Mouse (Mus musculus): Measurements from ENCODE around the gene Slc43a2.
A peak's percentile ranks its signal among the peaks of the same experiment; 100 is the strongest.

Gene Slc43a2

DNA sequence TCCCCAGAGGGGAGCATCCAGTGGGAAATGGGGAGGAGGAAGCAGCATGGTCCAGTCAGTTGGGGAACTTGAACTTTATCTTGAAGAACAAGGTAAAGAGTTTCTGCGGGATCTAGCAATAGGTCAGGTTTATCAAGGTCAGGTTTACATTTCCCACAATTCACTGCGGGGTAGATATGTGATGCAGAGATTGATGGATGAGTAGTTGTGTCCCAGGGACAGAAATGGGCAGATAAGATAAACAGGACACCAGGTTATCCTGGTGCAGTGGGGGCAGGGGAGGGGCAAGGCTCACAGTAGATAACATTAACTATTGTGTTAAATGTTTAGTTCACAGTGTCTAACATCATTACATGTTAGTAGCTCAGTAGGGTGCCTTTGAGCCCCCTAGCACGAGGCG lies 1.7 kb upstream of the Slc43a2 start:
- no peak for DNase-seq (ENCODE audit: low read depth, low spot score)

DNA sequence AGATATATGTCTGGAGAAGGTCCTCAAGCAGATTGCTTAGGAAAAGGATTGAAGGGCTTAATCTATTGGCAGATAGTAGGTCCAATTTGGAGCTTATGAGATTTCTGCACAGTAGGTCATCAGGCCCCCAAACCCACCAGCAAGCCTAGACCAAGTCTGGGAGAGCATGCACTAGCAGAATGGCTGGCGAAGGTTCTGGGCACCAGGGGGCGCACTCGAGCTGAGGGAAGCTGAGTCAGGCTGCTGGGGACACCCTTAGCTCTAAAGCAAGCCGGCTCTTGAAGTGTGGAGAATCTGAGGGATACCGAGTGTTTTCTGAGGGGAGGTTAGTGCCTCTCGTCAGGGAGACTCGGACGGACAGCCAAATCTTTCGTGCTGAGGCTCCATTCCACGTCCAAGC lies 1.2 kb upstream of the Slc43a2 start:
- peak; percentile 95 for DNase-seq (ENCODE audit: low read depth, low spot score)

DNA sequence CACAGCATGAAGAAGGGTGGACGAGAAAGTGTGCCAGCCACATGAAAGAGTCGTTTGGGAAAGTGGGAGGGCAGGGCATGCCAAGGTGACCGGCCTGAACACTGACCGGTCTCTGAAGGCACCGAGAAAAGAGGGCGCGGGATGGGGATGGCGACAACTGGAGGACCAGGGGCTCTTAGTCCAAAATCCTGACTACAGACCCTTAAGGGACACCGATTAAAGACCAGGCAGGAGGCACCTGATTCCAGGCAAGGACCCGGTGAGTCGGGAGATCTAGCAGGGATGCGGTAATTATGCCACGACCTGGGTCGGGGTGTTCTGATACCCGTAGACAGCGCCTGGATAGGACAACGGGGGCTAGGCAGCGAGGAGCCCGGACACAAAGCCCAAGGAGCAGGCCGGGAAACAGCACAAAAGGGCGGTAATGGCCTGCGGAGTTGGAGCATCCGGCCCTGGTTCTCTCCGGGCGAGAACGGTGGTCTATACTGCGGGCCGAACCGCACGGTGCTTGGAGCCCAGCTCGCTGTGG lies 585 bp upstream of the Slc43a2 start:
- DNase-seq (ENCODE audit: low read depth, low spot score), result peak; percentile 52

DNA sequence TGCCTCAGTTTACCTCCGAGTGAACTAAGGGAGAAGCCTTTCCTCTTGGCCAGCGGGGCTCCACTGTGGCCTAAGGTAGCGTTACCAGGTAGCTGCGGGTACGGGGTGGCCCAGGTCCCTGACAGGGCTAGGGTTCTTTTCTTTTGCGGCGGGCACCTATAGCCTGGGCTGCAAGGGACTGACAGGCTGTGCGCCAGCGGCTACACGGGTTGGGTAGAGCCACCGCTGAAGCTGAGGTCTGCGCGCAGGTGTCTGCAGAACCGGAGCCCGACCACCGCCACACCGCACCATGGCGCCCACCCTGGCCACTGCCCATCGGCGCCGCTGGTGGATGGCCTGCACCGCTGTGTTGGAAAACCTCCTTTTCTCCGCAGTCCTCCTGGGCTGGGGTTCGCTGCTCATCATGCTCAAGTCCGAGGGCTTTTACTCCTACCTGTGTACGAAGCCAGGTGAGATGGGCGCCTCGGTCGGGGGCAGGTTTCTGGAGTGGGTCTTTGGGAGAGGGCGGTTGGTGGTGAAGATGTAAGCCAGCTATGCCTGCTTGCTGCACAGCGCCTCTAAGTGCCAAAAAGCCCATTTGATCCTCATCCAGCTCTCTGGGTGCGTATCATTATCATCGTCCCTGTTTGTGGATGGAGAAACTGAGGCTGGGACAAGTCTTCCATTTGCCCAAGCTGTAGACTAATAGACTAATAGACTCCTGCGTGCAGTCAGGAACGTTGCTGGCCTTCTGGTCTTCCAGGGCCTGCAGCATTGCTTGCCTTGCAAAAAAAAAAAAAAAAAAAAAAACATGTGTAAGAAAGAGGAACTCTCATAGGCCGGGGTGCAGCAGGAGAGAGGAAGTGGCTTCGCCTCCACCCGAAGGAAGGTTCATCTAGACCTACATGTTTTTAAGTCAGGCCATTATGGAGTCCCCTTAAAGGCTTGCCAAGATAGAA lies 1.1 kb downstream of the Slc43a2 start:
- peak; percentile 81 for DNase-seq (ENCODE audit: low read depth, low spot score)

DNA sequence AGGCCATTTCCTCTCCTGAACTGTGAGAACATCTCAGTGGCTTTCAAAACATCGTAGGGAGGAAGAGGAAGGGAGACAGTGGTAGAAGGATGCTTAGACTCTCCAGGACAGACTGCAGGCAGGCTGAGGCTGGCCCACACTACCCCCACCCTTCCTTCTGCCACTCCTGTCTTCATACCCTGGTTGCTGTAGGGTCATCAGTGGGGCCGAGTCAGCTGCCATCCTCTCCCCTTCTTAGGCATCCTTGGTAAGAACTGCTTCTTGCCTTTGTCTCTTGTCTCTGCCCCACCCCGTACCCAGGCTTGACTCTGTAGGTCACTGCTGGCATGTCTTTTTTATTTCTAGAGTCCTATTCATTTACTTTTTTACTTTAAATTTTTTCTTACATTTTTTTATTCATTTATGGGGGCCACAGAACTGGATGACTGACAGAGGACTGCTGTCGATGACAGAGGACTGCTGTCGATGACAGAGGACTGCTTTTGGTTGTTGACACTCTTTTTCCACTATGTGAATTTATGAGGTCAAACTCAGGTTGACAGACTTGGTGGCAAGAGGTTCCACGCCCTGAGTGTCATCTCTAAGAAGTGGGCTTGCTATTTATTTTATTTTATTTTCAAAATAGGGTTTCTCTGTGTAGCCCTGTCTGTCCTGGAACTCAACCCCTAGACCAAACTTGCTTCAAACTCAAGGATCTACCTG lies 2.0 kb downstream of the Slc43a2 start:
- peak; percentile 69 for DNase-seq (ENCODE audit: low read depth, low spot score)

DNA sequence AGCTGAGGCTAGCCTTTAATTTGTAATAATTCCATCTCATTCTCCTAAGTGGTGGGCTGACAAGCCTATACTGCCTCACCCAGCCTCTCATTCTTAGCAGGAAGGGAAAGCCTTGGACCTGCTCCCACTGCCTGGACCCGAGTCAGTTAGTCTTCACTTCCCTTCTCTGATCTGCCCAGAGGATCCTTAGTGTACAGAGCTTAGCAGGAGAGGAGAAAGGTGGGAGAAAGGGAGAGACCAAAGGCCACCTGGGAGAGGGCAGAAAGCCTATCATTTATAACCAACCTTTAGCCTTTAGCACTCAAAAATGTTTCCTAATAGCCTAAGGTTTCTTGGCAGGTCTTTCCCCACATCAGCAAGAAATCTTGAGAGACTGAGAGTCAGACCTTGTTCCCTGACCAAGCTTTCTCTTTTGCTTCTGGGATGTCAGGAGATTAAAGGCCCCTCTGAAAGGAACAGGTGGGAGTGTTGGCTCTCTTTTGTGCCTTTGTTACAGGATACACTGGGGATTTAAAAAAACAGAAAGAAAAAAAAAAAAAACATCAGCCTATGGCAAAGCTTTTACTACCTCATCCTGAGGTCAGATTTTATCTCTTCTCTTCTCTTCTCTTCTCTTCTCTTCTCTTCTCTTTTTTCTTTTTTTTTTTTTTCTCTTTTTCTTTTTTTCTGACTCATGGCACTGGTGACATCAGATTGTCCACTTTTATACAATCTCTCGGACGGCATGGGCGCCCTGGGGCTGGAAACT lies 3.0 kb downstream of the Slc43a2 start:
- no peak for DNase-seq (ENCODE audit: low read depth, low spot score)

DNA sequence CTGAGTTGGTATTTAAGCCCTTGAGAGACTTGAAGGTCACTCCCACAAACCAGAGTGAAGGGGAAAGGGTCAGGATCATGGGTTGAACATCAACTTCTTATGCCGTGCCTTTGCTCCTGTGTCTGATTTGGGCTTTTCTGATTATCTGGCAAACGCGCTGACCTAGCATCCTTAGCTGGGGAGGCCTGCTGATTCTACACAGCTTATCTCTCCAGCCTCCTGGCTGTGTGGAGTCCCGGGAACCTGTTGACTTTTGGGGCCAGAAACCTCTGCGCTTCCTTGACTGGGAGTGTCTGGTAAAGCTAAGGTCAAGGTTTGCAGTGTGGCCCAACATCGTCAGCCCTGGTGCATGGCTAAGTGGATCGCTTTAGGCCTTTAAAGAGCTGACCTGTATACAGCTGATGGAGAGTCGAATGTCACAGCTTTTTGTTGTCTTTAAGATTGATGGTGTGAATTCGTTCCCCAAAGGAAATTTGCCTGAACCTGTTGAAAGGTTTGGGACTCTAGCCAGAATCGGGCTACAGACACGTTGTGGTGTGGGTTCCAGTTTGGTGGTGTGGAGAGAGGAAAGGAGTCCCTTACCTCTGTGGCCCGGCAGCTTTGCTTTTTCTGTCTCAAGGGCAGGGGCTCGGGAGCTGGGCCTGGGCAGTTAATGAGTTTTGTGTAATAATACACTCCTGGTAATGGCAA lies 3.8 kb downstream of the Slc43a2 start:
- DNase-seq (ENCODE audit: low read depth, low spot score), result no peak

DNA sequence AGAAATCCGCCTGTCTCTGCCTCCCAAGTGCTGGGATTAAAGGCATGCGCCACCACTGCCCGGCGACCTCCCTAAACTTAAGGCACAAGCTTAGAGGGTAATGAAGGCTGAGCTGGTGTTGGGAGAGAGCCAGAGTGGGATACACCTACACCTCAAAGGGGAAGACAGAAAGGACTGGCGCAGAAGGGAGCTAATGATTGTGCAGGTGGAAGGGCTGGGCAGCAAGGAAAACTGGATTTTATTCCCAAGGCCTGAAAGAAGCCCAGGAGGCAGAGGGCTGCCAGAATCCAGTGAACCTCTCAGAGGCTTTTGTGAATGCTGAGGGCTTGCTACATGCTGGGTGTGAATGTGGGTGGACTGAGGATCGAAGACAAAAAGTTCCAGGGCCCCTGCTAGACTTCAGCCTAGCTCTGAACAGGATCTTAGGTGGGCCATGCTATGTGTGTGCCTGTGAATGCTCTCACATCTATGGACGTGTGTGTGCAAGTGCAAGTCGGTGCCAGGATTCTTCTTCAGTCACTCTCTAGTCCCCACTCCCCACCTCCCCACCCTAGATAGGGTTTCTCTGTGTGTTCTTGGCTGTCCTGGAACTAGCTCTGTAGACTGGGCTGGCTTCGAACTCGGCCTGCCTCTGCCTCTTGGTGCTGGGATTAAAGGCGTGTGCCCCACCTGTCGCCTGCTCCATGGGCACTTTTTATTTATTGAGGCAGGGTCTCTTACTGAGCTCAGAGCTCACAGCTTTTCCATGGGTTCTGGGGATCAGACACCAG lies 4.9 kb downstream of the Slc43a2 start:
- no peak for DNase-seq (ENCODE audit: low read depth, low spot score)

DNA sequence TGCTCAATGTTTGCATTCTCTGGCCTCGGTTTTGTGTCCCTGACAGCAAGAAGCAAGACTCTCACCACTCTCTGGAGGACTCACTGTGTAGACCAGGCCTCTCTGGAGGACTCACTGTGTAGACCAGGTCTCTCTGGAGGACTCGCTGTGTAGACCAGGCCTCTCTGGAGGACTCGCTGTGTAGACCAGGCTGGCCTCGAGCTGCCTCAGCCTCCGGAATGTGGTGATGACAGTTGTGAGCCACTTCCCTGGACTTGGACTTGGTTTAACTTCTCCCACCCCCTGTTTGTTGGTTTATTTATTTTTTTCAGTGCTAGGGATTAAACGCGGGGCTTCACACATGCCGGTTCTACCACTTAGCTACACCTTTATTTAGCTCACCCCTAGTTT lies 5.5 kb downstream of the Slc43a2 start:
- no peak for DNase-seq (ENCODE audit: low read depth, low spot score)

DNA sequence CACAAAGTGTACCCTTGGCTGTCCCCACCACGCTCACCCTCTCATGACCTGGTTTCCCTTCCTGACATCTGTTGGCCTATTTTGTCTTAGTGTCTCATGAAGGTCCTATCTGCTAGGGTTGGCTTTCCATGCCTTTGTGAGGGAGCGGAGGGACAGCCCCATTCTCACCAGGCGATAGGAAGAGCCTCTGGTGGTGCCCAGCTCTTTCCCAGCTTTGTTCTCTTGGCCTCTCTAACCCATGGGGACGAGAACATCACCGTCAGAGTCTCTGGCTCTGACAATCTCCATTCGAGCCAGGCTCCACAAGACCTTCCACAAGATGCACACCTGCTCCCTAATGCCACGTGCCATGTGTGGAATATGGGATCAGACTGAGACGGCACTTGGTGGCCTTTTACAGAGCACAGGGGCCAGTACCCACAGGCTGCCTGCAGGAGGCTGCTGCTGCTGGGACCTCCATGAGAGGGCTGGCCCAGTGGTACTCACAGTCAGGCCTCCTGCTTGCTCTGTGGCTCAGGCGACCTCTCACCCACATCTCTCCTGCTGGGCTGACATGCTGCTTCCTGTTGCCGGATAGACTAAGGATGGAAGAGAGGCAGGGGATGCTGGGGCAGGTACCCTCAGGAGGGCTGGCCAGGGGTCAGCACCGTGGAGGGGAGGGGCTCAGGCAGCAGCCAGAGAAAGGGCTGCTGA lies 6.1 kb downstream of the Slc43a2 start:
- DNase-seq (ENCODE audit: low read depth, low spot score), result peak; percentile 69

DNA sequence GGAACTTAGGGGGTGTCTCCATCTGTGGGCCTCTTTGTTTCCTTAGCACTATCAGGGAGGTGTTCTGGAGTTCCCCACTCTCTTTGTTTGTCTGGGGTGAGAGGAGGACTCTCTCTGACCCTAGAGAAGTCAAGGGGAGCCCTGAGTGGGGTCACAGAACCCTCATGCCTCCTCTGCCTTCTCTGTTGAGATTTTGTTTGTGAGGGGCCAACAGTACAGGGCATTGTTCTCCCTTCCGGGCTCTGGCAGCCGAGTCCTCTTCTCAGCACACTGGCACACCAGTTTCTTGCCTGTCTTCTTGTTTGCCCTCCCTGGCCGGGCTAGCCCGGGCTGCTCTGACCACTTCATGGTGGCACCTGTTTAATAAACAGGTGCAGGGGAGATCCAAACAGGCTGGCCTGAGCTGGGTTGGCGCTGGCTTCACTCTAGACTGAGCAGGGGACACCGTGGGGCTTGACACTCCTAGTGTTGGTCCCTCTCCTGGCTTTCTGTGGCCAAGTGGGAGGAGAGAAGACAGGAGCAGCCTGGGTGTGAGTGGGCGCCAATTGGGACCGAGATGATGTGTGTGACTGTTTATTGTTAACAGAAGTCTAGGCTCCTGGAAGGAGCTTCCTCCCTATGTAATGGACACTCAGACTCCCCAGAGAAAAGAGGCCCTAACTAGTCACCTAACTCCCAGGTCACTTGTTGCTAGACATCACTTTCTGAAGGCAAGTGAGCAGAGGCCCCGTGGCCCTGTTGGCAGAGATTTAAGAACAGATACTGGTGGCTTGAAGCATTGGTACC lies 6.9 kb downstream of the Slc43a2 start:
- DNase-seq (ENCODE audit: low read depth, low spot score), result no peak

DNA sequence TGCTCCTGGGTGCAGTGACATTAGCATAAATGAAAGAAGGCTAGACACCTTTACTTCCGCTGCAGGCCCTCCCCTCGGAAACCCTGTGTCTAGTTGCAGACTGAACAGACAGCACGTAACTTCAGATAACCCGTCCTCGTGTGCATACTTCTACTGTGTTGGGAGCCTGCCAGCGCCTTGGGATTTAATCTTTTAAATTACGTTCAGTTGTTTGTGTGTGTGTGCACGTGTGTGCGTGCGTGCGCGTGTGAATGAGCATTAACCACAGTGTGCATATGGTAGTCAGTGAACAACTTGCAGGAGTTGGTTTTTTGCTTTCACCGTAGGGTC lies 7.4 kb downstream of the Slc43a2 start:
- peak; percentile 87 for DNase-seq (ENCODE audit: low read depth, low spot score)

DNA sequence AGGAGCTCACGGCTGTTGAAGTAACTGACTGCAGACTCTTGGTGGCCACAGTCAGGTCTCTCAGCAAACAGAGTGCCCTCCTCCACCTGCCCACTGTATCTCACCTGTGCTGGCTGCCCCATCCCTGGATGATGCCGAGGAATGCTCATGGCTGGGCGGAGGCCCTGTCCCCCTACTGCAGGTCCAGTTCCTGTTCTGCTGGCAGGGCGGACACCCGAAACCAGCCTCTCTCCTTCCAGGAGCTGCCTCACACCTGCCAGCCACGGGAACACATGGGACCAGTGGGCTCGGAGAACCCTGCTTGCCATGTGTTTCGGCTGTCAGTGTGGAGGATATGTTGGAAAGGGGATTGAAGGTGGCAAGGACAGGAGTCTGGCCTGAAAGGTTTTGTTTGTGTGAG lies 8.7 kb downstream of the Slc43a2 start:
- DNase-seq (ENCODE audit: low read depth, low spot score), result no peak

DNA sequence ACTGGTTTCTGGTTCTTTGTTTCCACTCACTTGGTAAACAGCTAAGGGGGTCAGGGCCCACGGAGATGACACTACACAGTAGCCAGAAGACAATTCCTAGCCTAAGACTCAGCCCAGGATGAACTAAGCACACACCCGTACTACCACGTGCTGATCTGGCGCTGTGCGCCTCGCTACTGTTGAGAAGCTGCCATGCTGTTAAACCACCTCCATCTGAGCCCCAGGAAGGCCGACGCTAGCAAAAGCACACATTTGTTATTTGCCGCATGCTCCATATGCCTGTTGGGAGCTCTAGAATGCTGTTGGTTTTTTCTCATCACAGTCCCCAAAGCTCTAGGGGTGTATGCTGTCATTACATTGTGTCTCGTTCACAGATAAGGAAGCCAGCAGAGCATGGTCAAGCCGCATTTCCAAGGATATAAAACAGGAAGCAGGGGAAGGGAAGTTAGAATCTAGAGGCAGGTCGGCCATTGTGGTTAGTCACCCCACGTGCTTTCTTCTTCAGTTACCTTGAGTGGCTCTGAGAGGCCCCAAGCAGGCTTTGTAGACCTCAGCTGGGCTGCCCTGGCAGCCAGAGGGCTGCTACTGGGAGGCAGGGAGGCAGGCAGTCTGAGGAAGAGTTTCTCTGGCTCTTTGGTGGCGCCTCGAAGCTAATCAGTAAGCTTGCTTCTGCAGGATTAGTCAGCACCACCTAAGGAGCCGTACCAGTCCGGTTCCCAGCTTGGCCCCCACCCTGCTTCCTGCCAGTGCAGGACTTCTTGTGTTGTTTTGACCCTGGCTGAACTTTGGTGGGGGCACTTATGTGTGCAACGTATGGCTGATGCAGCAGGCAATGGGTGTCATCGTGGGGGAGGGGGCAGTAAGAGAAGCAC lies 9.5 kb downstream of the Slc43a2 start:
- DNase-seq (ENCODE audit: low read depth, low spot score), result peak; percentile 65

DNA sequence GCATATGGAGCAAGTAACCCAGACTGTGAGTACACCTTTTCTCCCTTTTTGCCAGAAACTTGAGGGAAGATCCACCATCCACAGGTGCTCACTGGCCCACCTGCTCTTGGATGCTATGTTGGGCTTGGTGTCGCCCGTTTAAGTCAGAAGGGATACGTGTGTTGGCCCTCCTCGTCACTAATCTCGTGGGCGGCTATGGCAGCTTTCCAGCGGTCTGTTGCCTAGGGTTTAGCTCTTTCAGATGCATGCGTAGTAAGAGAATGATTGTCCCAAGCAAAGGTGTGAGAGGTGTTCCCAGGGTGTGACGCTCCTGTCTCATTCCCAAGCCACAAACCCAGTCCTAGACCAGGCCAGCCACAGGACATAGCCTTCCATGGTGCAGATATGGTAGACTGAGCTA lies 13.2 kb downstream of the Slc43a2 start:
- no peak for DNase-seq (ENCODE audit: low read depth, low spot score)

DNA sequence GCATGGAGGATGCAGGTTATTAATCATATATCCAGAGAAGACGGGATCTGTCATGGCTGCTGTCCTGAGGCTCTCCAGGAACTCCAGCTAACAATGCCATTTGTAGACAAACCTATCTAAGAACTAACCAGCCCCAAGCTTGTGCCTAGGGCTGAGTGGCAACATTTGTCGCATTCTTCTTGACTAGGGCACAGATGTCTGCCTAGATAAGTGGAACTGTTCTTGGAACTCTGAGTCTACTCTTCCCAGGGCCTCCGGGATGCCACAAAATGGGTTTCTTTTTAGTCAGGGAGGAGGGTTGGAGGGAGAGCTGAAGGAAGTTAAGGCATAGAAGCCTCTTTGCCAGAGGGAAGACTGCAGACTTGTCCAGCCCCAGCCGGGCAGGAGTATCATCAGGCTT lies 14.6 kb downstream of the Slc43a2 start:
- DNase-seq (ENCODE audit: low read depth, low spot score), result no peak

DNA sequence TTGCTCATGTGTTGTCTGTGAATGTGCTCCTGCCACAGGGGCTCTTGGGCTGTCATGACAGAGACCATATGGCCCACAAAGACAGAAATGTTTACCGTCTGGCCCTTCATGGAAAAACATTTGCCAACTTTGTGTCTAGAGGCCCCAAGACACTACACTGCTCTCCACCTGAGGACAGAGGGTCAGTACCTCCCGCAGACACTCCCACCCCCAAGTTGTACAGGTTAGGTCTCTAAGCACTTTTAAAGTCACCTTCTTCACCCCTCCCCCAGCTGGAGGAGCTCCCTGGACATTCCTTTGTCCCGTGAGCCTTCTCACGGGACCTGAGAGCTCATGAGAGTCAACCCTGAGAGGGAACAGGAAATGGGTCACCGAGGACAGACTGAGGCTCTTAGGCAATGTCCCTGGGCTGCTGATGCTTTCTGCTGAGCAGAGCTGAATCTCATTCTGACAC lies 18.2 kb downstream of the Slc43a2 start:
- no peak for DNase-seq (ENCODE audit: low read depth, low spot score)

DNA sequence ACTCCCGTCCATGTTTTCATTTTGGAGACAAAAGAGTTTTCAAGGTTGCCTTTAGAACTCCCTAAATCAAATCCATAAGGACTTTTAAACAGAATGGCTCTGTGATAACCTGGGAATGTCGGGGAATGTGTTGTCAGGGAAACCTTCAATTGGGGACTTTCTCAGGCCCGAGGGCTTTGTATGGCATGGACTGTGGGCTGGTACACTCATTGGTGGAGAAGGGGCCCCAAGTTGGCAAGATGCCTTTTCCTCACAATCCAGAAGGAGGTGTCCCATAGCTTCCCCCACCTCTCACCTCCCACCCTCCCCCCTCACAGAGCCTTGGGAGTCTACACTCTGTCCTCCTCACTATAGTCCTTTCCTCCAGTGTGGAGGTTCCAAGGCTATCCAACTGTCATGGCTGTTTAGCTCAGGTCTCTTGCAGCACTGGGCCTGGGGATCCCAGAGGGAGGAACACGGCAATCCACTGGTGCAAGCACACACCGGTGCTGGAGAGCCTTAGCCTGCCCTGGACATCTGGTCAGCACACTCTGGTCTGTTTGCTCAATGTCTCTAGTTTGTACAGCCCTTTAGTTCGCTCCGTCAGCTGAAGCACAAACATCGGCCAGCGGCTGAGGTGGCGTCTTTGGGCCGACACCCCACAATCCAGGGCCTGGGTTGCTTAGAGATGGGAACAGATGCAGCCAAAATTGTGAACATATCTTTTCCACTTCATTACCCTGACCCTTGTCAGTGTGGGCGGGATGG lies 18.9 kb downstream of the Slc43a2 start:
- no peak for DNase-seq (ENCODE audit: low read depth, low spot score)

Measured in CD4-positive, CD25-positive, alpha-beta regulatory T cell, adult 2 months (primary cell).